Mouse (Mus musculus): Measurements from ENCODE around the gene Arl6. TPM values are rescaled to one million over a fixed set of nuclear protein-coding genes. Genes with fewer than 3 reads are reported as not detected.
A peak's percentile ranks its signal among the peaks of the same experiment; 100 is the strongest.

Gene Arl6
- polyA plus RNA-seq, 1 experiment from 2014 or later = 51.8 TPM

DNA sequence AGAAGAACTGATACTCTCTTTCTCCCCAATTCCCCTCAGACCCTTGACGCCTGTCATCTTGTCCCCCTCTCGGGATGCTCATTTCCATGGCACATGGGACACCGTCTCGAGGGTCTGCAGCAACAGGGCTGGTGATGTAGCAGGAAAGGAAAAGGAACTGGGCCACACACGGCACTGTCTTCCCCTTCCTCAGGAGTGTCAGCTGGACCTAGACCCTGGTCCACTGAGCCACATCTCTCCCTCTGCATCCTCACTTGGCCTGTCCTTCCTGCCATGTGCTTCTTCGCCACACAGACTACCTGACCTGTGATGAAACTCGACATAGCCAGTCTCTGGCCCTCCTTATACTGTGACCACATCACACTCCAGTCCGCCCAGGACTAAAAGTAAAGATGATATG, 52.3 kb downstream of the Arl6 start:
- ChIA-PET CTCF (no interaction called here), POLR2A (no interaction called here)
- no peak for TF ChIP-seq CTCF (IDR thresholded peaks at IDR 0.05)
- ATAC-seq = no peak
- in situ Hi-C loops (cut with MboI; ENCODE audit: low pct_unique_long_range_greater_than_20kb) = no loop called here
- no peak for DNase-seq (ENCODE audit: low read depth, low spot score)
- H3K27me3 ChIP-seq = no peaks in the 10 kb centered on the region

DNA sequence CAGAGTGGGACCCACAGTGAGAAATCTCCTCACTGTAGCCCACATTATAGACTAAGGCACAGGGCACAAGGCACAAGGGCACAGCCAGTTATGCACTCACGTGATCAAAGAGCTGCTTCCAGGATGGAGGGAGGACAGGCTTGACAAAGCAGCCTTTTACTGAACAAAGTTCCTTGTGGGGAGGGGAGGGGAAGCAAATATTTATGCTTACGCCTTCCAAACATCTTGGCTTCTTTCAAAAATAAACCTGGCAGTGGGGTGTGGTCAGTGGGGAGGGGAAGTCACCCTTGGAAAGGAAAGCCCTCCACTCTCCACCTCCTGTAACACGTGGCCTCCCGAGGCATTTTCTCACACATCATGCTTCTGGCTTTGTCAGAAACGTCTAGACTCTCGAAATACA, 52.9 kb downstream of the Arl6 start:
- ATAC-seq (peak; percentile 26), DNase-seq (ENCODE audit: low read depth, low spot score) (no peak)
- ChIA-PET POLR2A (no interaction called here), CTCF (no interaction called here)
- TF ChIP-seq CTCF (IDR thresholded peaks at IDR 0.05) = no peak
- in situ Hi-C loops (cut with MboI; ENCODE audit: low pct_unique_long_range_greater_than_20kb) = no loop called here
- no peaks in the 10 kb centered on the region for H3K27me3 ChIP-seq

DNA sequence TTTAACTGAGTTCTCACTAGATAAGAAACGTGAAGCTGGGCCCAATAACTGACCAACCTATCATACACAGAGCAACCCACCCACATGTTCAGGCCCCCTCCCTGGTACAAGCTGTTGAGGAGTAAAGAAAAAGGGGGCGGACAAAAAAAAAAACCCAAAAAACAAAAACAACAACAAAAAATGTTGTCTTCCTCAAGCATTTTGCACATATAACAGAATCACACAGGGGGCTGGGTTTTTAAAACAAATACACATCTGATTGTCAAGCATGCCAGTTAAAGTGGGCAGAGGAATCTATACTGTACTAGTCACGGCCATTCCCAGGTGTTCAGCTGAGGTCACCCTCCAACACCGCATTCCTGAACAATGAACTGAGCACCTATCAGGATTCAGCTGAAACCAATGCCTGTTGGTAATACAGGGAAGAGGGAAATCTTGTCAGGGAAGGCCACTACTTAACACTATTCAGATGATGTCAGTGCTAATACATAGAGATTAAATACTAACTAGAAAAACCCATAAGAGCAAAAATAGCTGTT, 53.4 kb downstream of the Arl6 start:
- ATAC-seq = peak; percentile 17

DNA sequence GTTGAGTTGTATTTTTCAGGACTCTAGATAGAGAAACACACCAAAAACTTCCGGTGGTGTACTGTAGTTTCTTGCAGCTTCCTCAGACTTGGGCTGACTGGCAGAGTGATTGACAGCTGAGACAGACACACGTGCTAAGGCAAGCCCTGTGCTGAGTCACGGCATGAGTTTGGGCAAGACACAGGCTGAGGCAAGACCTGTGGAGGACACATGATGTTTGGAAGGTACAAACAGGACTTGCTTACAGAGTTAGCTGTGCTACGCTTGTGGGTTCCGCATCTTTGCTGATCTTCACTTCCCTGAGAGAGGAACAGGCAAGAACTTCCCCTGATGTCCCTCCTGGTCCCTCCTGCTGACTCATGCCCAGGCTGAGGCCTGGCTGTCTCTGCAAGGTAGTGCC, 55.7 kb downstream of the Arl6 start:
- in situ Hi-C loops (cut with MboI; ENCODE audit: low pct_unique_long_range_greater_than_20kb) = no loop called here
- no peak for TF ChIP-seq CTCF (IDR thresholded peaks at IDR 0.05)

More for the DNA sequence above, 53.4 kb downstream of the Arl6 start:
- in situ Hi-C loops (cut with MboI; ENCODE audit: low pct_unique_long_range_greater_than_20kb) = no loop called here
- POLR2A ChIA-PET = no interaction called here
- no peak for TF ChIP-seq CTCF (IDR thresholded peaks at IDR 0.05)
- no peak for DNase-seq (ENCODE audit: low read depth, low spot score)
- no peaks in the 10 kb centered on the region for H3K27me3 ChIP-seq
- CTCF ChIA-PET = interaction anchor here (1.1 kb wide), 1 partner anchor 22 kb away, joined by 3 read pairs; no protein-coding TSS in a partner anchor

DNA sequence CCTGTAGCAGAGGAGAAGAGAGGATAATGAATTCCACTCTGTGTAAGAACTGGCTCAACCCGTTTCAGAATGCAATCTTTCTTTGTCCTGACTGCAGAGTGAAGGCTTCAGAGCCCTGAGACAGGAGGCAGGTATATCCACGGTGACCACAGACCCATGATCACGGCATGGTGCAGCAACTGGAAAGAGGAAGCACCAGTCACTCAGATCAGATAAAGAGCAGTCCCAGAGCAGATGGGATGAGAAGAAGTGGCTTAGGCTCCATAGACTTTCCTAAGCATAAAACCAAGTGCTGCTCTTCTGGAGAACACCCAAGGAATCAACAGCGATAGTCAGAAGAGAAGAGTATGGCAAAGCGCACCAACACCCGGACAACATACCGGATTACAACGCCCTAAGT, 60.0 kb downstream of the Arl6 start:
- ChIA-PET POLR2A (no interaction called here), CTCF (no interaction called here)
- ATAC-seq (no peak), DNase-seq (ENCODE audit: low read depth, low spot score) (no peak)
- no peaks in the 10 kb centered on the region for H3K27me3 ChIP-seq
- in situ Hi-C loops (cut with MboI; ENCODE audit: low pct_unique_long_range_greater_than_20kb) = no loop called here
- TF ChIP-seq CTCF (IDR thresholded peaks at IDR 0.05) = no peak

More for the DNA sequence above, 55.7 kb downstream of the Arl6 start:
- ChIA-PET CTCF (no interaction called here), POLR2A (no interaction called here)
- H3K27me3 ChIP-seq = no peaks in the 10 kb centered on the region
- DNase-seq (ENCODE audit: low read depth, low spot score) (no peak), ATAC-seq (peak; percentile 17)

DNA sequence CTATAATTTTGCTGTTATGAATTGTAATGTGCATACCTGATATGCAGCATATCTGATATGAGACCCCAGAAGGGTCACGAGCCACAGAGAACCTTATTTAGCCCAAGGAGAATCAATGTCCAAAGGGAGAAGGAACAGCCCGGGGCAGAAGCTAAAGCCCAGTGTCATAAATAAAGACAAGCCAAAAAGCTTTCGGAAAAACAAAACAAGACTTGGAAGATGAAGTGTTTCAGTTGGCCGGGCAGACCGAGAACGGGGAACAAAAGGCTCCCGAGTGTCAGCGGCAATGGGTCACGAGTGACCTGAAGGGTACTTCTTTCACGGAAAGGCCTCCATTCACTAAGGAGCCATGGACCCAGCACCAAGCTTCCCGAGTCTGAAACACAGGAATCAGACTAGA, 65.2 kb downstream of the Arl6 start:
- no peak for TF ChIP-seq CTCF (IDR thresholded peaks at IDR 0.05)
- POLR2A ChIA-PET = no interaction called here
- no peak for DNase-seq (ENCODE audit: low read depth, low spot score)
- in situ Hi-C loops (cut with MboI; ENCODE audit: low pct_unique_long_range_greater_than_20kb) = no loop called here
- H3K27me3 ChIP-seq = no peaks in the 10 kb centered on the region
- no peak for ATAC-seq
- CTCF ChIA-PET = no interaction called here

DNA sequence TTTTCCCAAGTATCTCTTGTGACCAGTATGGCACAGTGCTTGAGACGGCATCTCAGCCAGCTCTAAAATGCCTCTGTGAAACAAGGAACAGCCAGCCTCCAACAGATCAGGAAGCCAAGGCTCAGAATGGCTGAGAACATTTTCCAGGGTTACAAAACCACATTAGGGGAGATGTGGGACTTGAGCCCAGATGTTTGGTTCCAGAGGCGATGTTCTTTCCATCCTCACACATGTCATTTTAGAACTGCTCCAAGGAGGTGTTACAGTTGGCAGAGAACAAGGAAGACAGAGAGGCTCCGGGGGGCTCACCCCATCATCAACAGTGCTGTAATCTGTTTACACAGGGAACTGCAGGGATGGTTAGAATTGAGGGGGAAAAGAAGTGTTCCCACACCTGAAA, 66.5 kb downstream of the Arl6 start:
- in situ Hi-C loops (cut with MboI; ENCODE audit: low pct_unique_long_range_greater_than_20kb) = no loop called here
- H3K27me3 ChIP-seq = no peaks in the 10 kb centered on the region
- ChIA-PET POLR2A (interaction anchor here (0.8 kb wide), 1 partner anchor 47 kb away, joined by 3 read pairs; no protein-coding TSS in a partner anchor), CTCF (no interaction called here)
- TF ChIP-seq CTCF (IDR thresholded peaks at IDR 0.05) = no peak
- ATAC-seq = no peak
- DNase-seq (ENCODE audit: low read depth, low spot score) = no peak

DNA sequence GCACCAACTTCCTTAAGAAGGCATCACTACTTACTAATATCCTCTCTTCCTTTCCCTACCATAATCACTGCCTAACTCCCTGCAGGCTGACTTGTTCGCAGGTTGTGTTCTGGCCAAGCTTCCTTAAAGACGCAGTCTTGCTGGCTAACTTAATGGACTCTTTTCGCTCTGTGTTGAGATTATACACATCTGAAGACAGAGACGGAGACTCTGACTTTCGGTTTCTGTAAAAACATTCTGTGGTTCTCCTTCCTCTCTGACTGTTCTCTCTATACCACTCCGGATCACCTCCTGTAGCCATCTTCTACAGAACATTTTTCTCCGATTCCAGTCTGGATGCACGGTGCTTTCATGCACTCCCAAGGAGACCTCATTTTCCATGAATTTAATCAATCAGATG, 68.4 kb downstream of the Arl6 start:
- TF ChIP-seq CTCF (IDR thresholded peaks at IDR 0.05) = no peak
- in situ Hi-C loops (cut with MboI; ENCODE audit: low pct_unique_long_range_greater_than_20kb) = no loop called here
- H3K27me3 ChIP-seq = no peaks in the 10 kb centered on the region
- ChIA-PET CTCF (no interaction called here), POLR2A (no interaction called here)
- DNase-seq (ENCODE audit: low read depth, low spot score) (no peak), ATAC-seq (no peak)

DNA sequence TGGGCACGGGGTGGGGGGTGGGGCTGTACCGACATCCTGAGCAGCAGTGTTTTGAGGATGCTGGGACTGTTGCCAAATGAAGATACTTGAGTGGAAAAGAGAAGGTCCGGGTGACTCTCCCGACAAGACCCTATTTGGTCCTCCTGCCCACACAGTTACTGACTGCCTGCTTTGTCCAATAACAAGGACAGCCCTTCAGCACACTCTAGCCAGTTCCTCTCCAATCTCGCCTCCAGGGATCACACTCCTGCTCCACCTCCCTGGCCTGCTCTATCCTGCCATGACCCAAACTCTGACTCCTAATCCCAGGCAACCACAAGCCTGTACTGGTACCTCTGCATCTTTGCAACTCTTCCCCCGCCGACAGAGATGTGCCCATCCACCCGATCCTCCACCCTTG, 69.4 kb downstream of the Arl6 start:
- ATAC-seq (no peak), DNase-seq (ENCODE audit: low read depth, low spot score) (no peak)
- H3K27me3 ChIP-seq = no peaks in the 10 kb centered on the region
- in situ Hi-C loops (cut with MboI; ENCODE audit: low pct_unique_long_range_greater_than_20kb) = no loop called here
- CTCF ChIA-PET = no interaction called here
- no peak for TF ChIP-seq CTCF (IDR thresholded peaks at IDR 0.05)
- POLR2A ChIA-PET = no interaction called here

DNA sequence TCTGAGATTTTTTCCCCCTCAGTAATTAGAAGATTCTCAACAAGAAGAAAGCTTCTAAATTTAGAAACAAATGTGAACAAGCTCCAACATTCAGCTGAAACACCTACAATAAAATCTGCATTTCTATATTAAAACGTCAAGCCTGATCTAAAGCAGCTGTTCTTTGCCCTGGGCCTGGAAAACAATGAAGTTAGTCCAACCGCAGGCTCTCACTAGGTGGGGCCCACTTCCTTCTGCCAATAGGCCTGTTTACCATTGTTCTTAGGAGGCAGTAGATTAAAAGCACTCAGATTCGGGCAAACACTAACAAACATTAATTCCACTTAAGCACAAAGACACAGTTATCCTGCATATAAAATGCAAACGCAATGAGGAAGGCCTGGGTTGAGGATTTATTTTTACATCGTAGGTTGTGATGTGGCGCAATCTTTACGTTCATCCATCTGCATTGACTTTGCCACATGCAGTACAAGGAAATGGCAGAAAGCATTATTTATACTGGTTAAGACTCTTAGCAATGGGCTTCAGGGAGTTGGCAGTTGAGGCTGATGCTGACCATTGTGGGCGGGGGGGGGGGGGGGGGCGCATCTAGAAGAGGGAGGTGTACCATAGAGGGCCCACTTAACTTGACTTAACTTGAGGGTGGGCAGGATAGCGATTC, 71.3 kb downstream of the Arl6 start:
- no peak for DNase-seq (ENCODE audit: low read depth, low spot score)
- TF ChIP-seq CTCF (IDR thresholded peaks at IDR 0.05) = no peak
- in situ Hi-C loops (cut with MboI; ENCODE audit: low pct_unique_long_range_greater_than_20kb) = no loop called here
- no peak for ATAC-seq
- H3K27me3 ChIP-seq = no peaks in the 10 kb centered on the region
- CTCF ChIA-PET = interaction anchor here (0.6 kb wide), 1 partner anchor 50 kb away, joined by 3 read pairs; no protein-coding TSS in a partner anchor
- POLR2A ChIA-PET = no interaction called here

DNA sequence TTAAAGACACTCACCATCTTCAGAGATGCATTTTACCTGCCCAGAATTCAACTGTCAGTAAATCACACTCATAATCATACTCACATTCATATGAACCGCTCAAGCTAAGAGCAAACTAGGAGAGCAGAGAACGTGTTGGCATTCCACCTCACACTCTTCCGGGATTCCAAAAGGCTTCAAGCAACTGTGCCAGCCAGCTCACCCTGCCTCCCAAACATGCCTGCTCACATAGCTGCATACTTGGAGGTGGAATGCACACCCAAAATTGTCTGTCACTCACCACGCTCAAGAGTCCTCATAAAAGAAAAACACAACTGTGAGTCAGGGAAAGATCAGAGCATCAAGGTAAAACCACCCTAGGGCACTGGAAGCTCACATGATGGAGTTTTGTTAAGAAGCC, 72.8 kb downstream of the Arl6 start:
- ChIA-PET POLR2A (no interaction called here), CTCF (no interaction called here)
- in situ Hi-C loops (cut with MboI; ENCODE audit: low pct_unique_long_range_greater_than_20kb) = no loop called here
- no peaks in the 10 kb centered on the region for H3K27me3 ChIP-seq
- no peak for TF ChIP-seq CTCF (IDR thresholded peaks at IDR 0.05)
- ATAC-seq (no peak), DNase-seq (ENCODE audit: low read depth, low spot score) (no peak)

DNA sequence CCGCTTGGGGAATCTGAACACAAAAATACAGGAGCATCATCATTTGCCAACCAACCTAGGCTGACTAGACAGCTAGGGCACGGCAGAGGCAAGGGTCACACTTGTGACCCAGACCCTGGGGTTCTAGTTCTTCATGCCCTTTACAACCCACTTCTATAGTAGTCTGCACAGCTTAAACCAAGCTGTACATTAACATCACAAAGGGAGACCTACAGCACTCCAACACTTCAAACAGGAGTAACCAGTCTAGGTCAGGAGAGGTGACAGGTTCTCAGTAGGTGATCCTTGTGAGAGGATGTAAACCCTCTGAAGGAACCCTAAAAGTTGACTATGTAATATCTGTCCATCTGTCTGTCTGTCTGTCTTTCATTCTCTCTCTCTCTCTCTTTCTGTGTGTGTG, 73.6 kb downstream of the Arl6 start:
- DNase-seq (ENCODE audit: low read depth, low spot score) (no peak), ATAC-seq (no peak)
- in situ Hi-C loops (cut with MboI; ENCODE audit: low pct_unique_long_range_greater_than_20kb) = no loop called here
- ChIA-PET CTCF (no interaction called here), POLR2A (no interaction called here)
- no peaks in the 10 kb centered on the region for H3K27me3 ChIP-seq
- no peak for TF ChIP-seq CTCF (IDR thresholded peaks at IDR 0.05)
